Mouse (Mus musculus) CH12.LX (cell line): ENCODE measurements around the gene Slc4a2. TPM values are rescaled to one million over a fixed set of nuclear protein-coding genes. Genes with fewer than 3 reads are reported as not detected.

Experiments used
- DNase-seq: peaks from one replicate; pipeline ENCODE4 v3.0.0-alpha.2; 2013; ENCODE audit errors: extremely low read depth
- H3K27ac ChIP-seq: 2 replicates; pipeline ENCODE4 v1.5.1; 2012; ENCODE audit warnings: low read depth, mild to moderate bottlenecking, control low read depth, moderate library complexity; ENCODE audit not compliant: insufficient read depth
- H3K27me3 ChIP-seq: replicated peaks from 2 replicates; pipeline ENCODE3; 2012; ENCODE audit warnings: inconsistent platforms
- H3K36me3 ChIP-seq, 2 experiments: replicated peaks in 1 of 2; 2 replicates each; pipeline versions ENCODE3 to v1.6.1; 2012; ENCODE audit warnings: inconsistent platforms in 1 of 2, low read length in 1 of 2, mild to moderate bottlenecking in 1 of 2, mixed read lengths in 1 of 2, moderate library complexity in 1 of 2; ENCODE audit not compliant: control insufficient read depth in 1 of 2, insufficient read depth in 1 of 2
- H3K4me1 ChIP-seq, 2 experiments: 2 replicates each; pipeline ENCODE4 v1.6.1; 2012; ENCODE audit warnings: inconsistent platforms in 1 of 2, moderate library complexity in 1 of 2; ENCODE audit not compliant: insufficient read depth in 2 of 2, control insufficient read depth in 1 of 2
- H3K4me2 ChIP-seq: 2 replicates; pipeline ENCODE4 v1.6.1; 2012; ENCODE audit warnings: low read depth, mild to moderate bottlenecking, control low read depth; ENCODE audit not compliant: poor library complexity, insufficient read depth, severe bottlenecking
- H3K4me3 ChIP-seq, 3 experiments: fragments of 150-350 bp in 1 of 3; sonication (generic) in 1 of 3; replicated peaks in 1 of 3; 2 replicates each; pipeline versions ENCODE3 to v1.5.1; 2011 to 2012; ENCODE audit warnings: low read depth in 2 of 3, low read length in 2 of 3, mild to moderate bottlenecking in 2 of 3, moderate library complexity in 2 of 3, control low read depth in 1 of 3, improper control_type of control experiment in 1 of 3, inconsistent platforms in 1 of 3, mixed read lengths in 1 of 3; ENCODE audit not compliant: poor library complexity in 1 of 3
- H3K79me2 ChIP-seq: replicated peaks from 2 replicates; pipeline ENCODE4 v1.6.1; 2012; ENCODE audit warnings: mild to moderate bottlenecking, moderate library complexity; ENCODE audit not compliant: control insufficient read depth, poor library complexity, insufficient read depth, severe bottlenecking; ENCODE audit errors: extremely low read depth
- H3K9ac ChIP-seq: 2 replicates; pipeline ENCODE4 v1.6.1; 2012; ENCODE audit warnings: low read depth, mild to moderate bottlenecking, control low read depth, moderate library complexity; ENCODE audit not compliant: insufficient read depth
- H3K9me3 ChIP-seq: replicated peaks from 2 replicates; pipeline ENCODE3; 2012; ENCODE audit warnings: low read length, inconsistent platforms, mixed read lengths
- BHLHE40 ChIP-seq: IDR thresholded peaks from 2 replicates; pipeline ENCODE4 v1.6.1; 2011; ENCODE audit warnings: mild to moderate bottlenecking, low read depth, low read length, improper control_type of control experiment
- CHD1 ChIP-seq: IDR thresholded peaks from 2 replicates; pipeline ENCODE4 v1.6.1; 2012; ENCODE audit warnings: low read depth, low read length, improper control_type of control experiment, inconsistent platforms
- ELF1 ChIP-seq: IDR thresholded peaks from 2 replicates; pipeline ENCODE4 v1.6.1; 2014; ENCODE audit warnings: low read depth, mild to moderate bottlenecking, inconsistent platforms, low read length, improper control_type of control experiment
- ETS1 ChIP-seq: conservative IDR thresholded peaks from 2 replicates; pipeline ENCODE4 v1.6.1; 2012; ENCODE audit warnings: low read depth, mild to moderate bottlenecking, inconsistent platforms, low read length, improper control_type of control experiment, moderate library complexity
- HCFC1 ChIP-seq: IDR thresholded peaks from 2 replicates; pipeline ENCODE4 v1.6.1; 2012; ENCODE audit warnings: low read depth, mild to moderate bottlenecking, inconsistent platforms, low read length, improper control_type of control experiment
- JUN ChIP-seq: IDR thresholded peaks from 2 replicates; pipeline ENCODE4 v1.6.1; 2011; ENCODE audit warnings: low read depth, mild to moderate bottlenecking, low read length, improper control_type of control experiment, moderate library complexity; ENCODE audit not compliant: insufficient read depth
- KAT2A ChIP-seq: IDR thresholded peaks from 2 replicates; pipeline ENCODE4 v1.6.1; 2012; ENCODE audit warnings: low read length, improper control_type of control experiment, inconsistent platforms; ENCODE audit not compliant: insufficient replicate concordance
- MAFK ChIP-seq: IDR thresholded peaks from 2 replicates; pipeline ENCODE4 v1.6.1; 2011; ENCODE audit warnings: low read length, improper control_type of control experiment; ENCODE audit not compliant: insufficient replicate concordance
- MEF2A ChIP-seq: IDR thresholded peaks from 2 replicates; pipeline ENCODE4 v1.6.1; 2014; ENCODE audit warnings: low read depth, mild to moderate bottlenecking, inconsistent platforms, low read length, improper control_type of control experiment, borderline replicate concordance
- MXI1 ChIP-seq: IDR thresholded peaks from 2 replicates; pipeline ENCODE4 v1.6.1; 2011; ENCODE audit warnings: mild to moderate bottlenecking, low read depth, low read length, improper control_type of control experiment
- NELFE ChIP-seq: IDR thresholded peaks from 2 replicates; pipeline ENCODE4 v1.6.1; 2011; ENCODE audit warnings: low read depth, low read length, improper control_type of control experiment
- NRF1 ChIP-seq: IDR thresholded peaks from 2 replicates; pipeline ENCODE4 v1.6.1; 2014; ENCODE audit warnings: low read depth, mild to moderate bottlenecking, inconsistent platforms, low read length, improper control_type of control experiment, moderate library complexity
- PAX5 ChIP-seq: IDR thresholded peaks from 2 replicates; pipeline ENCODE4 v1.6.1; 2012; ENCODE audit warnings: low read length, inconsistent platforms, mixed read lengths
- POLR2A ChIP-seq: IDR thresholded peaks from 2 replicates; pipeline ENCODE4 v1.6.1; 2011; ENCODE audit warnings: low read depth, mild to moderate bottlenecking, improper control_type of control experiment, low read length
- RAD21 ChIP-seq: IDR thresholded peaks from 2 replicates; pipeline ENCODE4 v1.6.1; 2011; ENCODE audit warnings: low read depth, mild to moderate bottlenecking, low read length, improper control_type of control experiment, moderate library complexity
- SIN3A ChIP-seq: IDR thresholded peaks from 2 replicates; pipeline ENCODE4 v1.6.1; 2012; ENCODE audit warnings: low read length, improper control_type of control experiment, inconsistent platforms
- USF2 ChIP-seq: conservative IDR thresholded peaks from 2 replicates; pipeline ENCODE4 v1.6.1; 2011; ENCODE audit warnings: low read depth, low read length, improper control_type of control experiment
- ZNF384 ChIP-seq: IDR thresholded peaks from 2 replicates; pipeline ENCODE4 v1.6.1; 2012; ENCODE audit warnings: low read depth, low read length, improper control_type of control experiment, inconsistent platforms
- dilution Hi-C: fragments of 300-500 bp; cut with MboI; formaldehyde crosslinking; loops from 2 replicates; pipeline ENCODE4 v1.14.3; 2020; ENCODE audit warnings: low sequenced_read_pairs; ENCODE audit not compliant: extremely low pct_unique_long_range_greater_than_20kb, extremely low pct_ligation_motif_present
- in situ Hi-C: fragments of 300-500 bp; cut with MboI; formaldehyde crosslinking; loops from 3 replicates; pipeline ENCODE4 v1.14.3; 2019; ENCODE audit warnings: low sequenced_read_pairs, low pct_ligation_motif_present, low pct_unique_long_range_greater_than_20kb, mixed read lengths
- polyA plus RNA-seq: library from polyadenylated mRNA; unstranded; fragments of >175 nt; gene quantifications from 2 replicates; pipeline ENCODE4 v1.2.1, GENCODE M21; 2012; ENCODE audit warnings: low read depth; ENCODE audit not compliant: insufficient read length
- total RNA-seq, 2 experiments: library from RNA; depleted of rRNA; stranded (reverse); fragments of 300-350 nt in 1 of 2; fragments of >200 nt in 1 of 2; gene quantifications; 2 replicates each; pipeline ENCODE4 v1.2.3; 2012 to 2014

The Slc4a2 gene
- total and polyA plus RNA-seq, 3 experiments: 12.9 to 27.2 (median 18.6) TPM

DNA sequence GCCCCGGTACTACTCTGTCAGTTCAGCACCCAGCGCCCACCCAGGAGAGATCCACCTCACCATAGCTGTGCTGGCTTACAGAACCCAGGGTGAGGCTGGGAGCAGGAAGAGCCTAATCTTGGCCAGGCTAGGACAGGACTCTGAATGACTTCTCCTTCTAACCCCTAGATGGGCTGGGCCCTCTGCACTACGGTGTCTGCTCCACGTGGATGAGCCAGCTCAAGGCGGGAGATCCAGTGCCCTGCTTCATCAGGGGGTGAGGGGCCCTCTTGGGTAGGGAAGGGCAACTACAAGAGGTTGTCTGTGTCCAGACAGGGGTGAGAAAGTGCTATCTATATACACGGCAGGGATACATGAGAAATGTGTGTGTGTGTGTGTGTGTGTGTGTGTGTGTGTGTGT lies 42.2 kb upstream of the Slc4a2 start:
- Histone ChIP-seq H3K4me2 (no peak overlapping the region), H3K9me3 (no peaks in the 10 kb centered on the region), H3K36me3 (no peaks in the 10 kb centered on the region), H3K4me1 (peaks cover 8 to 22% of the 10 kb centered on the region in 2 experiments), H3K79me2 (no peaks in the 10 kb centered on the region), H3K9ac (no peak overlapping the region), H3K4me3 (no peak overlapping the region), H3K27me3 (peaks cover 9% of the 10 kb centered on the region), H3K27ac (no peak overlapping the region)
- dilution Hi-C loops (no loop called here), in situ Hi-C loops (no loop called here)
- TF ChIP-seq USF2: no peak
- no peak for TF ChIP-seq CHD1
- TF ChIP-seq SIN3A: no peak
- TF ChIP-seq PAX5: no peak
- no peak for TF ChIP-seq NELFE
- no peak for TF ChIP-seq KAT2A
- no peak for TF ChIP-seq JUN
- TF ChIP-seq ETS1: no peak
- TF ChIP-seq ZNF384: no peak
- no peak for TF ChIP-seq BHLHE40
- no peak for TF ChIP-seq RAD21
- no peak for TF ChIP-seq POLR2A
- TF ChIP-seq MEF2A: no peak
- no peak for TF ChIP-seq NRF1
- TF ChIP-seq MAFK: no peak
- TF ChIP-seq MXI1: no peak
- no peak for TF ChIP-seq HCFC1
- DNase-seq: no peak

DNA sequence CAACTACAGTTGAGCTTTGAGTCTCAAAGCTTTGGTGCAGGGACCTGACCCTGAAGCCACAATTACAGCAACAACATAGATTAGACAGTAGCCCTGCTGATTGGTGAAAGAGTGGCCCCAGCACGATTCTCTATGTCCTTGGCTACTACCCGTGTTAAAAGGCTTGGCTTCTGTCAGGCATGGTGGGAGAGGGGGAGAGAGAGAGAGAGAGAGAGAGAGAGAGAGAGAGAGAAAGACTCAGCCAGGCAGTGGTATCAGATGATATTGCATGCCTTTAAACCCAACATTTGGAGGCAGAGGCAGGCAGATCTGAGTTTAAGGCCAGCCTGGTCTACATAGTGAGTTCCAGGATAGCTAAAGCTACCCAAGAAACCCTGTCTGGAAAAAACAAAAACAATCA lies 41.6 kb upstream of the Slc4a2 start:
- H3K4me1 ChIP-seq: peaks cover 8 to 22% of the 10 kb centered on the region in 2 experiments
- no peaks in the 10 kb centered on the region for H3K79me2 ChIP-seq
- in situ Hi-C loops: no loop called here
- no peak overlapping the region for H3K4me3 ChIP-seq
- H3K4me2 ChIP-seq: no peak overlapping the region
- no peak overlapping the region for H3K27ac ChIP-seq
- no peak for DNase-seq
- no peaks in the 10 kb centered on the region for H3K36me3 ChIP-seq
- H3K9ac ChIP-seq: no peak overlapping the region
- TF ChIP-seq SIN3A (no peak), ELF1 (no peak)
- H3K27me3 ChIP-seq: peaks cover 7% of the 10 kb centered on the region
- dilution Hi-C loops: no loop called here
- H3K9me3 ChIP-seq: no peaks in the 10 kb centered on the region
